Mouse (Mus musculus) liver, embryonic 15.5 days (tissue): ENCODE results near the gene Aqp7. TPM values are rescaled to one million over a fixed set of nuclear protein-coding genes. Genes with fewer than 3 reads are reported as not detected.
A peak's percentile ranks its signal among the peaks of the same experiment; 100 is the strongest.

Source experiments
- ATAC-seq: fragments of 200-750 bp; cut with Nextera tagmentation; 2 replicates; pipeline ENCODE4 v1.8.0; 2017; ENCODE audit warnings: moderate number of reproducible peaks, mild to moderate bottlenecking, moderate library complexity; ENCODE audit not compliant: insufficient read depth
- H3K27ac ChIP-seq: fragments of 300-500 bp; sonication (generic); replicated peaks from 2 replicates; pipeline ENCODE4 v1.5.1; 2015; ENCODE audit warnings: mild to moderate bottlenecking, inconsistent platforms
- H3K27me3 ChIP-seq: fragments of 300-500 bp; sonication (generic); 2 replicates; pipeline ENCODE4 v1.6.1; 2015; ENCODE audit warnings: mild to moderate bottlenecking, inconsistent platforms
- H3K36me3 ChIP-seq: fragments of 300-500 bp; sonication (generic); replicated peaks from 2 replicates; pipeline ENCODE4 v1.6.1; 2015; ENCODE audit warnings: moderate library complexity, mild to moderate bottlenecking, inconsistent platforms
- H3K4me1 ChIP-seq: fragments of 300-500 bp; sonication (generic); replicated peaks from 2 replicates; pipeline ENCODE4 v1.6.1; 2015; ENCODE audit warnings: inconsistent platforms
- H3K4me2 ChIP-seq: fragments of 300-500 bp; sonication (generic); 2 replicates; pipeline ENCODE4 v1.6.1; 2015; ENCODE audit warnings: moderate library complexity, mild to moderate bottlenecking, inconsistent platforms
- H3K4me3 ChIP-seq: fragments of 300-500 bp; sonication (generic); replicated peaks from 2 replicates; pipeline ENCODE4 v1.5.1; 2015; ENCODE audit warnings: mild to moderate bottlenecking, inconsistent platforms
- H3K9ac ChIP-seq: fragments of 300-500 bp; sonication (generic); 2 replicates; pipeline ENCODE4 v1.6.1; 2015; ENCODE audit warnings: moderate library complexity, mild to moderate bottlenecking, inconsistent platforms
- H3K9me3 ChIP-seq: fragments of 300-500 bp; sonication (generic); replicated peaks from 2 replicates; pipeline ENCODE4 v1.6.1; 2016; ENCODE audit warnings: inconsistent platforms
- WGBS: fragments of 180-500 bp; shearing (Covaris S2); methylation state at CpG from one replicate; pipeline ENCODE4 v1.1.7; 2015; ENCODE audit warnings: mixed read lengths; ENCODE audit not compliant: insufficient replicate concordance; 5-methylcytosine and 5-hydroxymethylcytosine counted together
- polyA plus RNA-seq: library from polyadenylated mRNA; unstranded; fragments of >200 nt; fragmentation: Nextera tagmentation; extraction: Ambion mirVana; gene quantifications from 2 replicates; pipeline ENCODE4 v1.2.1, GENCODE M21; 2015

Gene Aqp7
- polyA plus RNA-seq, 1 experiment from 2014 or later, result 0.79 TPM

- H3K27ac ChIP-seq, result no peak overlapping the region
- peak overlapping the region; percentile 0; the same call in 1 of the 2 replicates for H3K4me2 ChIP-seq
- 50% methylated on average over 8 of the region's 9 CpGs for WGBS
- H3K27me3 ChIP-seq, result peaks cover 13% of the 10 kb centered on the region
- no peaks in the 10 kb centered on the region for H3K9me3 ChIP-seq
- no peaks in the 10 kb centered on the region for H3K36me3 ChIP-seq
- no peak overlapping the region for H3K9ac ChIP-seq
- peaks cover 35% of the 10 kb centered on the region for H3K4me1 ChIP-seq
- no peak overlapping the region for H3K4me3 ChIP-seq
- peak; percentile 53 for ATAC-seq
Measured at GRCm38 (mm10) chr4:41057361-41057760, 9.4 kb upstream of the Aqp7 start.

GRCm38 (mm10) chr4:41056742-41057332 lies 8.9 kb upstream of the Aqp7 start:
- Histone ChIP-seq H3K9ac (no peak overlapping the region), H3K27me3 (peaks cover 9% of the 10 kb centered on the region), H3K4me2 (no peak overlapping the region; the same call in 1 of the 2 replicates), H3K4me1 (peaks cover 35% of the 10 kb centered on the region), H3K4me3 (no peak overlapping the region), H3K36me3 (no peaks in the 10 kb centered on the region), H3K27ac (peak overlapping the region; percentile 57; the same call in 1 of the 2 replicates), H3K9me3 (no peaks in the 10 kb centered on the region)
- 61% methylated on average over 7 of the region's 7 CpGs for WGBS
- ATAC-seq, result no peak

GRCm38 (mm10) chr4:41056253-41056652 lies 8.3 kb upstream of the Aqp7 start:
- peaks cover 7% of the 10 kb centered on the region; the same call in 1 of the 2 replicates for H3K27me3 ChIP-seq
- WGBS, result 63% methylated on average over 1 of the region's 1 CpGs

GRCm38 (mm10) chr4:41055111-41055510 lies 7.2 kb upstream of the Aqp7 start:
- Histone ChIP-seq H3K4me2 (no peak overlapping the region), H3K9ac (no peak overlapping the region), H3K4me1 (peaks cover 41% of the 10 kb centered on the region), H3K27ac (no peak overlapping the region), H3K36me3 (no peaks in the 10 kb centered on the region), H3K4me3 (no peak overlapping the region), H3K27me3 (peaks cover 3% of the 10 kb centered on the region; the same call in 1 of the 2 replicates), H3K9me3 (no peaks in the 10 kb centered on the region)
- 64% methylated on average over 13 of the region's 13 CpGs for WGBS
- no peak for ATAC-seq

More at GRCm38 (mm10) chr4:41056253-41056652, 8.3 kb upstream of the Aqp7 start:
- no peaks in the 10 kb centered on the region for H3K9me3 ChIP-seq
- H3K36me3 ChIP-seq, result no peaks in the 10 kb centered on the region
- H3K27ac ChIP-seq, result 0 out of 2 replicates have a peak overlapping the region, but pooled peaks have one; percentile 57
- no peak overlapping the region for H3K9ac ChIP-seq
- H3K4me2 ChIP-seq, result no peak overlapping the region
- no peak overlapping the region for H3K4me3 ChIP-seq
- ATAC-seq, result 0 out of 2 replicates have a peak, but pooled peaks have one; percentile 28
- peaks cover 35% of the 10 kb centered on the region for H3K4me1 ChIP-seq

- H3K4me3 ChIP-seq, result no peak overlapping the region
- no peak for ATAC-seq
- no peaks in the 10 kb centered on the region for H3K9me3 ChIP-seq
- H3K9ac ChIP-seq, result no peak overlapping the region
- H3K4me1 ChIP-seq, result peaks cover 37% of the 10 kb centered on the region
- no peaks in the 10 kb centered on the region for H3K27me3 ChIP-seq
- no peaks in the 10 kb centered on the region for H3K36me3 ChIP-seq
- H3K27ac ChIP-seq, result no peak overlapping the region
- no peak overlapping the region for H3K4me2 ChIP-seq
- WGBS, result 75% methylated on average over 7 of the region's 7 CpGs
Measured at GRCm38 (mm10) chr4:41051781-41052180, 3.8 kb upstream of the Aqp7 start.

GRCm38 (mm10) chr4:41050726-41051675 lies 3.1 kb upstream of the Aqp7 start:
- H3K27ac ChIP-seq, result no peak overlapping the region
- H3K4me3 ChIP-seq, result no peak overlapping the region
- H3K4me2 ChIP-seq, result peak overlapping the region; percentile 38; the same call in 1 of the 2 replicates
- no peaks in the 10 kb centered on the region for H3K36me3 ChIP-seq
- no peaks in the 10 kb centered on the region for H3K9me3 ChIP-seq
- 30% methylated on average over 16 of the region's 16 CpGs for WGBS
- H3K9ac ChIP-seq, result no peak overlapping the region; the same call in 1 of the 2 replicates
- ATAC-seq, result 0 out of 2 replicates have a peak, but pooled peaks have one; percentile 14
- no peaks in the 10 kb centered on the region for H3K27me3 ChIP-seq
- H3K4me1 ChIP-seq, result peaks cover 34% of the 10 kb centered on the region

- Histone ChIP-seq H3K27me3 (no peaks in the 10 kb centered on the region), H3K4me1 (peaks cover 19% of the 10 kb centered on the region), H3K27ac (no peak overlapping the region), H3K36me3 (no peaks in the 10 kb centered on the region), H3K4me2 (no peak overlapping the region), H3K9me3 (no peaks in the 10 kb centered on the region), H3K4me3 (no peak overlapping the region), H3K9ac (no peak overlapping the region)
- 42% methylated on average over 2 of the region's 2 CpGs for WGBS
- ATAC-seq, result no peak
Measured at GRCm38 (mm10) chr4:41048926-41049325, 987 bp upstream of the Aqp7 start.

GRCm38 (mm10) chr4:41046254-41046795 lies 1.6 kb downstream of the Aqp7 start:
- no peaks in the 10 kb centered on the region for H3K27me3 ChIP-seq
- no peaks in the 10 kb centered on the region for H3K36me3 ChIP-seq
- H3K9me3 ChIP-seq, result no peaks in the 10 kb centered on the region
- H3K4me2 ChIP-seq, result no peak overlapping the region
- H3K4me1 ChIP-seq, result peaks cover 19% of the 10 kb centered on the region
- no peak for ATAC-seq
- 66% methylated on average over 13 of the region's 13 CpGs for WGBS
- H3K9ac ChIP-seq, result no peak overlapping the region
- H3K4me3 ChIP-seq, result no peak overlapping the region
- no peak overlapping the region for H3K27ac ChIP-seq

- ATAC-seq, result 0 out of 2 replicates have a peak, but pooled peaks have one; percentile 27
- Histone ChIP-seq H3K4me3 (peak overlapping the region; percentile 14), H3K9me3 (no peaks in the 10 kb centered on the region), H3K9ac (no peak overlapping the region), H3K27ac (no peak overlapping the region), H3K27me3 (no peaks in the 10 kb centered on the region), H3K36me3 (no peaks in the 10 kb centered on the region), H3K4me2 (peak overlapping the region; percentile 46), H3K4me1 (peaks cover 13% of the 10 kb centered on the region; the same call in 1 of the 2 replicates)
- WGBS, result 64% methylated on average over 3 of the region's 3 CpGs
Measured at GRCm38 (mm10) chr4:41045288-41045687, 2.7 kb downstream of the Aqp7 start.

GRCm38 (mm10) chr4:41043961-41044360 lies 4.0 kb downstream of the Aqp7 start:
- 69% methylated on average over 5 of the region's 5 CpGs for WGBS

GRCm38 (mm10) chr4:41042880-41043279 lies 5.1 kb downstream of the Aqp7 start:
- no peaks in the 10 kb centered on the region for H3K27me3 ChIP-seq
- no peak overlapping the region for H3K4me2 ChIP-seq
- peaks cover 5% of the 10 kb centered on the region; the same call in 1 of the 2 replicates for H3K4me1 ChIP-seq
- no peak overlapping the region for H3K4me3 ChIP-seq
- 73% methylated on average over 12 of the region's 12 CpGs for WGBS
- H3K9me3 ChIP-seq, result no peaks in the 10 kb centered on the region
- ATAC-seq, result no peak
- H3K36me3 ChIP-seq, result no peaks in the 10 kb centered on the region
- H3K9ac ChIP-seq, result no peak overlapping the region
- no peak overlapping the region for H3K27ac ChIP-seq

More at GRCm38 (mm10) chr4:41043961-41044360, 4.0 kb downstream of the Aqp7 start:
- H3K4me1 ChIP-seq, result peaks cover 12% of the 10 kb centered on the region; the same call in 1 of the 2 replicates
- H3K27me3 ChIP-seq, result no peaks in the 10 kb centered on the region
- no peaks in the 10 kb centered on the region for H3K36me3 ChIP-seq
- no peaks in the 10 kb centered on the region for H3K9me3 ChIP-seq
- H3K4me3 ChIP-seq, result no peak overlapping the region
- no peak overlapping the region for H3K27ac ChIP-seq
- H3K4me2 ChIP-seq, result no peak overlapping the region
- no peak overlapping the region for H3K9ac ChIP-seq
- ATAC-seq, result no peak
